Mouse (Mus musculus): ENCODE data around the gene Slc1a3.

The Slc1a3 gene

GRCm38 (mm10) chr15:8710146-8711006, at the start of gene Slc1a3:
Gene Slc1a3, minus strand, starts transcription at chr15:8710764.
- peak; percentile 38 for DNase-seq

- DNase-seq = no peak
Measured at GRCm38 (mm10) chr15:8759026-8759425, 48.5 kb upstream of the Slc1a3 start.

GRCm38 (mm10) chr15:8756441-8756840, 45.9 kb upstream of the Slc1a3 start:
- no peak for DNase-seq

GRCm38 (mm10) chr15:8749762-8750161, 39.2 kb upstream of the Slc1a3 start:
- no peak for DNase-seq

GRCm38 (mm10) chr15:8748771-8749170, 38.2 kb upstream of the Slc1a3 start:
- DNase-seq = no peak

- no peak for DNase-seq
Measured at GRCm38 (mm10) chr15:8741593-8741992, 31.0 kb upstream of the Slc1a3 start.

GRCm38 (mm10) chr15:8740724-8741123, 30.2 kb upstream of the Slc1a3 start:
- DNase-seq = no peak

- no peak for DNase-seq
Measured at GRCm38 (mm10) chr15:8738156-8738555, 27.6 kb upstream of the Slc1a3 start.

GRCm38 (mm10) chr15:8734363-8734739, 23.8 kb upstream of the Slc1a3 start:
- no peak for DNase-seq

- DNase-seq = no peak
Measured at GRCm38 (mm10) chr15:8733669-8734362, 23.3 kb upstream of the Slc1a3 start.

- no peak for DNase-seq
Measured at GRCm38 (mm10) chr15:8728861-8729260, 18.3 kb upstream of the Slc1a3 start.

GRCm38 (mm10) chr15:8722386-8723100, 12.0 kb upstream of the Slc1a3 start:
- no peak for DNase-seq

GRCm38 (mm10) chr15:8721746-8722145, 11.2 kb upstream of the Slc1a3 start:
- DNase-seq = no peak

- DNase-seq = no peak
Measured at GRCm38 (mm10) chr15:8721005-8721404, 10.4 kb upstream of the Slc1a3 start.

GRCm38 (mm10) chr15:8718496-8718895, 7.9 kb upstream of the Slc1a3 start:
- DNase-seq = no peak

GRCm38 (mm10) chr15:8717021-8717571, 6.5 kb upstream of the Slc1a3 start:
- DNase-seq = no peak

- DNase-seq = no peak
Measured at GRCm38 (mm10) chr15:8716330-8716964, 5.9 kb upstream of the Slc1a3 start.

- no peak for DNase-seq
Measured at GRCm38 (mm10) chr15:8715666-8716065, 5.1 kb upstream of the Slc1a3 start.

- no peak for DNase-seq
Measured at GRCm38 (mm10) chr15:8712433-8712984, 1.9 kb upstream of the Slc1a3 start.

- DNase-seq = peak; percentile 46
Measured at GRCm38 (mm10) chr15:8711630-8712310, 1.2 kb upstream of the Slc1a3 start.

GRCm38 (mm10) chr15:8709578-8709977, 986 bp downstream of the Slc1a3 start:
- DNase-seq = peak; percentile 23

- DNase-seq = no peak
Measured at GRCm38 (mm10) chr15:8706613-8707012, 4.0 kb downstream of the Slc1a3 start.
